Mouse (Mus musculus): ENCODE results near the gene Trim41. TPM values are rescaled to one million over a fixed set of nuclear protein-coding genes. Genes with fewer than 3 reads are reported as not detected.

The Trim41 gene
- polyA plus RNA-seq, 1 experiment from 2014 or later: 6.3 TPM

- Histone ChIP-seq H3K36me3 (ENCODE audit: control insufficient read depth, insufficient read depth, low read length) (peaks cover 75% of the 10 kb centered on the region), H3K4me2 (ENCODE audit: low read length) (no peak overlapping the region), H3K9ac (replicated peaks; ENCODE audit: low read length) (no peak overlapping the region), H3K4me1 (ENCODE audit: control insufficient read depth, insufficient read depth, low read length) (peaks cover 20% of the 10 kb centered on the region), H3K27me3 (ENCODE audit: control insufficient read depth, insufficient read depth, low read length) (no peaks in the 10 kb centered on the region), H3K9me3 (ENCODE audit: control insufficient read depth, low read length) (no peaks in the 10 kb centered on the region), H3K4me3 (replicated peaks; ENCODE audit: low read depth, low read length) (no peak overlapping the region), H3K27ac (replicated peaks; ENCODE audit: low read depth, low read length) (no peak overlapping the region)
- DNase-seq: no peak
- no peak for ATAC-seq (ENCODE audit: low FRiP score, low TSS enrichment)
- WGBS: 98% methylated on average over 2 of the region's 2 CpGs
Observed at GRCm38 (mm10) chr11:48803988-48804387, 13.2 kb downstream of the Trim41 start.

- 80% methylated on average over 17 of the region's 17 CpGs for WGBS
- Histone ChIP-seq H3K9ac (replicated peaks; ENCODE audit: low read length) (peak overlapping the region; percentile 88), H3K36me3 (ENCODE audit: control insufficient read depth, insufficient read depth, low read length) (peaks cover 56% of the 10 kb centered on the region)
Observed at GRCm38 (mm10) chr11:48801831-48802772, 15.1 kb downstream of the Trim41 start.

GRCm38 (mm10) chr11:48799921-48800701, 17.0 kb downstream of the Trim41 start, which contains the start of gene Rack1:
Gene Rack1, plus strand, starts transcription at chr11:48800332.
- Histone ChIP-seq H3K36me3 (ENCODE audit: control insufficient read depth, insufficient read depth, low read length) (peaks cover 36% of the 10 kb centered on the region), H3K9me3 (ENCODE audit: control insufficient read depth, low read length) (no peaks in the 10 kb centered on the region), H3K4me2 (ENCODE audit: low read length) (peak within 1 kb of the TSS; percentile 81), H3K27me3 (ENCODE audit: control insufficient read depth, insufficient read depth, low read length) (no peaks in the 10 kb centered on the region), H3K4me1 (ENCODE audit: control insufficient read depth, insufficient read depth, low read length) (peaks cover 26% of the 10 kb centered on the region), H3K9ac (replicated peaks; ENCODE audit: low read length) (peak within 1 kb of the TSS; percentile 88), H3K27ac (replicated peaks; ENCODE audit: low read depth, low read length) (peak within 1 kb of the TSS; percentile 93), H3K4me3 (replicated peaks; ENCODE audit: low read depth, low read length) (peak within 1 kb of the TSS; percentile 83)
- peak; percentile 95 for DNase-seq
- peak; percentile 91 for ATAC-seq (ENCODE audit: low FRiP score, low TSS enrichment)
- under 1% methylated on average over 47 of the region's 47 CpGs for WGBS

More at GRCm38 (mm10) chr11:48801831-48802772, 15.1 kb downstream of the Trim41 start:
- peaks cover 26% of the 10 kb centered on the region for H3K4me1 ChIP-seq (ENCODE audit: control insufficient read depth, insufficient read depth, low read length)
- DNase-seq (no peak), ATAC-seq (ENCODE audit: low FRiP score, low TSS enrichment) (no peak)
- no peaks in the 10 kb centered on the region for H3K9me3 ChIP-seq (ENCODE audit: control insufficient read depth, low read length)
- H3K27me3 ChIP-seq (ENCODE audit: control insufficient read depth, insufficient read depth, low read length): no peaks in the 10 kb centered on the region
- peak overlapping the region; percentile 83; the same call in 1 of the 2 replicates for H3K4me3 ChIP-seq (replicated peaks; ENCODE audit: low read depth, low read length)
- H3K27ac ChIP-seq (replicated peaks; ENCODE audit: low read depth, low read length): no peak overlapping the region
- peak overlapping the region; percentile 81 for H3K4me2 ChIP-seq (ENCODE audit: low read length)

GRCm38 (mm10) chr11:48798984-48799920, 17.9 kb downstream of the Trim41 start:
- ATAC-seq (ENCODE audit: low FRiP score, low TSS enrichment): peak; percentile 11
- H3K27me3 ChIP-seq (ENCODE audit: control insufficient read depth, insufficient read depth, low read length): no peaks in the 10 kb centered on the region
- WGBS: 10% methylated on average over 18 of the region's 18 CpGs
- H3K9me3 ChIP-seq (ENCODE audit: control insufficient read depth, low read length): no peaks in the 10 kb centered on the region
- peak overlapping the region; percentile 83 for H3K4me3 ChIP-seq (replicated peaks; ENCODE audit: low read depth, low read length)
- H3K4me2 ChIP-seq (ENCODE audit: low read length): peak overlapping the region; percentile 81
- H3K36me3 ChIP-seq (ENCODE audit: control insufficient read depth, insufficient read depth, low read length): peaks cover 28% of the 10 kb centered on the region
- H3K27ac ChIP-seq (replicated peaks; ENCODE audit: low read depth, low read length): peak overlapping the region; percentile 93
- peak overlapping the region; percentile 88 for H3K9ac ChIP-seq (replicated peaks; ENCODE audit: low read length)
- DNase-seq: no peak
- peaks cover 26% of the 10 kb centered on the region for H3K4me1 ChIP-seq (ENCODE audit: control insufficient read depth, insufficient read depth, low read length)

- WGBS: 72% methylated on average over 7 of the region's 7 CpGs
- no peak overlapping the region for H3K4me3 ChIP-seq (replicated peaks; ENCODE audit: low read depth, low read length)
Observed at GRCm38 (mm10) chr11:48798308-48798707, 18.8 kb downstream of the Trim41 start.

GRCm38 (mm10) chr11:48797287-48797686, 19.9 kb downstream of the Trim41 start:
- Histone ChIP-seq H3K27ac (replicated peaks; ENCODE audit: low read depth, low read length) (no peak overlapping the region), H3K4me1 (ENCODE audit: control insufficient read depth, insufficient read depth, low read length) (peaks cover 24% of the 10 kb centered on the region), H3K4me2 (ENCODE audit: low read length) (no peak overlapping the region), H3K27me3 (ENCODE audit: control insufficient read depth, insufficient read depth, low read length) (no peaks in the 10 kb centered on the region), H3K36me3 (ENCODE audit: control insufficient read depth, insufficient read depth, low read length) (peaks cover 8% of the 10 kb centered on the region), H3K4me3 (replicated peaks; ENCODE audit: low read depth, low read length) (no peak overlapping the region), H3K9ac (replicated peaks; ENCODE audit: low read length) (no peak overlapping the region), H3K9me3 (ENCODE audit: control insufficient read depth, low read length) (no peaks in the 10 kb centered on the region)
- ATAC-seq (ENCODE audit: low FRiP score, low TSS enrichment) (no peak), DNase-seq (no peak)
- WGBS: 87% methylated on average over 5 of the region's 5 CpGs

More at GRCm38 (mm10) chr11:48798308-48798707, 18.8 kb downstream of the Trim41 start:
- no peak overlapping the region for H3K27ac ChIP-seq (replicated peaks; ENCODE audit: low read depth, low read length)
- no peaks in the 10 kb centered on the region for H3K9me3 ChIP-seq (ENCODE audit: control insufficient read depth, low read length)
- peaks cover 18% of the 10 kb centered on the region for H3K36me3 ChIP-seq (ENCODE audit: control insufficient read depth, insufficient read depth, low read length)
- no peak for ATAC-seq (ENCODE audit: low FRiP score, low TSS enrichment)
- H3K4me2 ChIP-seq (ENCODE audit: low read length): peak overlapping the region; percentile 81
- H3K4me1 ChIP-seq (ENCODE audit: control insufficient read depth, insufficient read depth, low read length): peaks cover 26% of the 10 kb centered on the region
- no peak overlapping the region; the same call in 1 of the 2 replicates for H3K9ac ChIP-seq (replicated peaks; ENCODE audit: low read length)
- H3K27me3 ChIP-seq (ENCODE audit: control insufficient read depth, insufficient read depth, low read length): no peaks in the 10 kb centered on the region
- no peak for DNase-seq

- Histone ChIP-seq H3K9me3 (ENCODE audit: control insufficient read depth, low read length) (no peaks in the 10 kb centered on the region), H3K27ac (replicated peaks; ENCODE audit: low read depth, low read length) (no peak overlapping the region), H3K4me2 (ENCODE audit: low read length) (no peak overlapping the region), H3K27me3 (ENCODE audit: control insufficient read depth, insufficient read depth, low read length) (no peaks in the 10 kb centered on the region), H3K36me3 (ENCODE audit: control insufficient read depth, insufficient read depth, low read length) (no peaks in the 10 kb centered on the region), H3K9ac (replicated peaks; ENCODE audit: low read length) (no peak overlapping the region), H3K4me3 (replicated peaks; ENCODE audit: low read depth, low read length) (no peak overlapping the region), H3K4me1 (ENCODE audit: control insufficient read depth, insufficient read depth, low read length) (peaks cover 14% of the 10 kb centered on the region)
- no peak for ATAC-seq (ENCODE audit: low FRiP score, low TSS enrichment)
- no peak for DNase-seq
- 81% methylated on average over 4 of the region's 4 CpGs for WGBS
Observed at GRCm38 (mm10) chr11:48796290-48796689, 20.9 kb downstream of the Trim41 start.

GRCm38 (mm10) chr11:48795221-48795620, 21.9 kb downstream of the Trim41 start:
- Histone ChIP-seq H3K9me3 (ENCODE audit: control insufficient read depth, low read length) (no peaks in the 10 kb centered on the region), H3K36me3 (ENCODE audit: control insufficient read depth, insufficient read depth, low read length) (no peaks in the 10 kb centered on the region), H3K27me3 (ENCODE audit: control insufficient read depth, insufficient read depth, low read length) (no peaks in the 10 kb centered on the region), H3K4me3 (replicated peaks; ENCODE audit: low read depth, low read length) (no peak overlapping the region), H3K4me1 (ENCODE audit: control insufficient read depth, insufficient read depth, low read length) (peaks cover 11% of the 10 kb centered on the region), H3K9ac (replicated peaks; ENCODE audit: low read length) (no peak overlapping the region), H3K27ac (replicated peaks; ENCODE audit: low read depth, low read length) (no peak overlapping the region), H3K4me2 (ENCODE audit: low read length) (no peak overlapping the region)
- 89% methylated on average over 7 of the region's 7 CpGs for WGBS
- DNase-seq (no peak), ATAC-seq (ENCODE audit: low FRiP score, low TSS enrichment) (no peak)

All from midbrain, embryonic 14.5 days (tissue).